Mouse (Mus musculus) MEL (cell line): ENCODE data around the gene Npr1. TPM values are rescaled to one million over a fixed set of nuclear protein-coding genes. Genes with fewer than 3 reads are reported as not detected.

Experiments
- DNase-seq: peaks from one replicate; pipeline ENCODE4 v3.0.0; 2011; ENCODE audit warnings: low read depth, low spot score
- H3K27ac ChIP-seq: 2 replicates; pipeline ENCODE4 v1.5.1; 2012; ENCODE audit warnings: low read depth, mild to moderate bottlenecking, control low read depth, low read length, moderate library complexity; ENCODE audit not compliant: control insufficient read depth
- H3K27me3 ChIP-seq, 2 experiments: fragments of 150-350 bp in 1 of 2; sonication (generic) in 1 of 2; 2 replicates each; pipeline ENCODE4 v1.6.1; 2012; ENCODE audit warnings: low read length in 2 of 2, mild to moderate bottlenecking in 2 of 2, improper control_type of control experiment in 1 of 2, moderate library complexity in 1 of 2; ENCODE audit not compliant: insufficient read depth in 2 of 2, control insufficient read depth in 1 of 2
- H3K36me3 ChIP-seq, 2 experiments: 2 replicates each; pipeline ENCODE4 v1.6.1; 2012 to 2014; ENCODE audit warnings: low read length in 2 of 2, improper control_type of control experiment in 1 of 2, inconsistent platforms in 1 of 2, mild to moderate bottlenecking in 1 of 2; ENCODE audit not compliant: insufficient read depth in 2 of 2, control insufficient read depth in 1 of 2
- H3K4me1 ChIP-seq, 2 experiments: fragments of 150-350 bp in 1 of 2; sonication (generic) in 1 of 2; 2 replicates each; pipeline ENCODE4 v1.6.1; 2012; ENCODE audit warnings: low read length in 2 of 2, improper control_type of control experiment in 1 of 2, mild to moderate bottlenecking in 1 of 2; ENCODE audit not compliant: insufficient read depth in 2 of 2, control insufficient read depth in 1 of 2
- H3K4me3 ChIP-seq, 2 experiments: fragments of 150-350 bp in 1 of 2; sonication (generic) in 1 of 2; 2 replicates each; pipeline ENCODE4 v1.5.1; 2012; ENCODE audit warnings: low read depth in 2 of 2, low read length in 2 of 2, mild to moderate bottlenecking in 2 of 2, moderate library complexity in 2 of 2, control low read depth in 1 of 2, improper control_type of control experiment in 1 of 2; ENCODE audit not compliant: control insufficient read depth in 1 of 2, insufficient read depth in 1 of 2
- H3K79me2 ChIP-seq: 2 replicates; pipeline ENCODE4 v1.6.1; 2012; ENCODE audit warnings: mild to moderate bottlenecking, low read length, moderate library complexity; ENCODE audit not compliant: control insufficient read depth, poor library complexity, insufficient read depth
- H3K9ac ChIP-seq: 2 replicates; pipeline ENCODE4 v1.6.1; 2012; ENCODE audit warnings: low read depth, mild to moderate bottlenecking, control low read depth, low read length, moderate library complexity; ENCODE audit not compliant: control insufficient read depth, poor library complexity, severe bottlenecking
- H3K9me3 ChIP-seq: fragments of 150-350 bp; sonication (generic); replicated peaks from 2 replicates; pipeline ENCODE4 v1.6.1; 2012; ENCODE audit warnings: mild to moderate bottlenecking, low read length, improper control_type of control experiment, moderate library complexity; ENCODE audit not compliant: insufficient read depth
- BHLHE40 ChIP-seq: IDR thresholded peaks from 2 replicates; pipeline ENCODE4 v1.6.1; 2012; ENCODE audit warnings: low read depth, mild to moderate bottlenecking, inconsistent platforms, low read length, improper control_type of control experiment, borderline replicate concordance
- CHD1 ChIP-seq: IDR thresholded peaks from 2 replicates; pipeline ENCODE4 v1.6.1; 2012; ENCODE audit warnings: low read depth, mild to moderate bottlenecking, inconsistent platforms, low read length, improper control_type of control experiment
- CHD2 ChIP-seq: IDR thresholded peaks from 2 replicates; pipeline ENCODE4 v1.6.1; 2011; ENCODE audit warnings: low read length, improper control_type of control experiment
- CTCF ChIP-seq, 3 experiments: IDR thresholded peaks in 2 of 3; conservative IDR thresholded peaks in 1 of 3; 2 replicates each; pipeline ENCODE4 v1.5.1; 2011 to 2012; ENCODE audit warnings: low read length in 3 of 3, low read depth in 2 of 3, mild to moderate bottlenecking in 2 of 3, improper control_type of control experiment in 1 of 3, inconsistent platforms in 1 of 3, mixed read lengths in 1 of 3, moderate library complexity in 1 of 3; ENCODE audit not compliant: control insufficient read depth in 1 of 3, insufficient read depth in 1 of 3, poor library complexity in 1 of 3, severe bottlenecking in 1 of 3
- ELF1 ChIP-seq: IDR thresholded peaks from 2 replicates; pipeline ENCODE4 v1.6.1; 2014; ENCODE audit warnings: low read depth, mild to moderate bottlenecking, inconsistent platforms, low read length, improper control_type of control experiment, moderate library complexity
- EP300 ChIP-seq, 2 experiments: IDR thresholded peaks; 2 replicates each; pipeline ENCODE4 v1.6.1; 2011; ENCODE audit warnings: improper control_type of control experiment in 2 of 2, low read length in 2 of 2, low read depth in 1 of 2, mild to moderate bottlenecking in 1 of 2
- ETS1 ChIP-seq: IDR thresholded peaks from 2 replicates; pipeline ENCODE4 v1.6.1; 2012; ENCODE audit warnings: low read depth, mild to moderate bottlenecking, inconsistent platforms, low read length, improper control_type of control experiment, moderate library complexity
- GABPA ChIP-seq: IDR thresholded peaks from 2 replicates; pipeline ENCODE4 v1.6.1; 2012; ENCODE audit warnings: low read depth, mild to moderate bottlenecking, inconsistent platforms, low read length, improper control_type of control experiment, moderate library complexity
- GATA1 ChIP-seq: IDR thresholded peaks from 2 replicates; pipeline ENCODE4 v1.6.1; 2011; ENCODE audit warnings: low read depth, low read length, improper control_type of control experiment
- HCFC1 ChIP-seq: IDR thresholded peaks from 2 replicates; pipeline ENCODE4 v1.6.1; 2012; ENCODE audit warnings: low read depth, mild to moderate bottlenecking, inconsistent platforms, low read length, improper control_type of control experiment, moderate library complexity
- JUND ChIP-seq: IDR thresholded peaks from 2 replicates; pipeline ENCODE4 v1.6.1; 2011; ENCODE audit warnings: low read depth, mild to moderate bottlenecking, improper control_type of control experiment, low read length
- KAT2A ChIP-seq: conservative IDR thresholded peaks from 2 replicates; pipeline ENCODE4 v1.6.1; 2012; ENCODE audit warnings: low read depth, low read length, improper control_type of control experiment, inconsistent platforms
- MAFK ChIP-seq: IDR thresholded peaks from 2 replicates; pipeline ENCODE4 v1.6.1; 2011; ENCODE audit warnings: low read depth, mild to moderate bottlenecking, low read length, improper control_type of control experiment, borderline replicate concordance
- MAX ChIP-seq: IDR thresholded peaks from 2 replicates; pipeline ENCODE4 v1.6.1; 2011; ENCODE audit warnings: low read length, improper control_type of control experiment
- MAZ ChIP-seq: IDR thresholded peaks from 2 replicates; pipeline ENCODE4 v1.6.1; 2012; ENCODE audit warnings: low read depth, mild to moderate bottlenecking, inconsistent platforms, low read length, improper control_type of control experiment
- MEF2A ChIP-seq: IDR thresholded peaks from 2 replicates; pipeline ENCODE4 v1.6.1; 2014; ENCODE audit warnings: low read depth, mild to moderate bottlenecking, inconsistent platforms, low read length, improper control_type of control experiment; ENCODE audit not compliant: poor library complexity, insufficient replicate concordance, severe bottlenecking; ENCODE audit errors: extremely low read depth
- MXI1 ChIP-seq: IDR thresholded peaks from 2 replicates; pipeline ENCODE4 v1.6.1; 2011; ENCODE audit warnings: mild to moderate bottlenecking, low read depth, low read length, improper control_type of control experiment
- MYB ChIP-seq: IDR thresholded peaks from 2 replicates; pipeline ENCODE4 v1.6.1; 2011; ENCODE audit warnings: mild to moderate bottlenecking, low read depth, low read length, improper control_type of control experiment
- MYC ChIP-seq: IDR thresholded peaks from 2 replicates; pipeline ENCODE4 v1.6.1; 2011; ENCODE audit warnings: low read depth, mild to moderate bottlenecking, low read length, improper control_type of control experiment, moderate library complexity
- NELFE ChIP-seq: IDR thresholded peaks from 2 replicates; pipeline ENCODE4 v1.6.1; 2011; ENCODE audit warnings: low read depth, low read length, improper control_type of control experiment
- NRF1 ChIP-seq: IDR thresholded peaks from 2 replicates; pipeline ENCODE4 v1.6.1; 2014; ENCODE audit warnings: low read depth, mild to moderate bottlenecking, inconsistent platforms, low read length, improper control_type of control experiment, moderate library complexity; ENCODE audit not compliant: poor library complexity, insufficient read depth, severe bottlenecking
- POLR2A ChIP-seq, 2 experiments: IDR thresholded peaks; 2 replicates each; pipeline ENCODE4 v1.6.1; 2011 to 2012; ENCODE audit warnings: low read length in 2 of 2, mild to moderate bottlenecking in 2 of 2, control low read depth in 1 of 2, improper control_type of control experiment in 1 of 2, low read depth in 1 of 2, moderate library complexity in 1 of 2; ENCODE audit not compliant: control insufficient read depth in 1 of 2, insufficient read depth in 1 of 2, poor library complexity in 1 of 2
- POLR2AphosphoS2 ChIP-seq: IDR thresholded peaks from 2 replicates; pipeline ENCODE4 v1.6.1; 2011; ENCODE audit warnings: low read length, improper control_type of control experiment
- POLR2AphosphoS5 ChIP-seq: IDR thresholded peaks from 2 replicates; pipeline ENCODE4 v1.6.1; 2012; ENCODE audit warnings: low read depth, borderline replicate concordance, mild to moderate bottlenecking, inconsistent platforms, low read length, moderate library complexity, mixed read lengths
- RAD21 ChIP-seq: IDR thresholded peaks from 2 replicates; pipeline ENCODE4 v1.6.1; 2011; ENCODE audit warnings: mild to moderate bottlenecking, low read depth, low read length, improper control_type of control experiment
- RCOR1 ChIP-seq: IDR thresholded peaks from 2 replicates; pipeline ENCODE4 v1.6.1; 2012; ENCODE audit warnings: low read depth, mild to moderate bottlenecking, inconsistent platforms, low read length, improper control_type of control experiment
- SIN3A ChIP-seq: IDR thresholded peaks from 2 replicates; pipeline ENCODE4 v1.6.1; 2012; ENCODE audit warnings: low read length, improper control_type of control experiment, inconsistent platforms
- SMC3 ChIP-seq: IDR thresholded peaks from 2 replicates; pipeline ENCODE4 v1.6.1; 2011; ENCODE audit warnings: low read depth, low read length, improper control_type of control experiment
- TBP ChIP-seq: IDR thresholded peaks from 2 replicates; pipeline ENCODE4 v1.8.0; 2011; ENCODE audit warnings: low read depth, low read length, improper control_type of control experiment
- TCF12 ChIP-seq: IDR thresholded peaks from 2 replicates; pipeline ENCODE4 v1.6.1; 2014; ENCODE audit warnings: low read depth, mild to moderate bottlenecking, inconsistent platforms, low read length, improper control_type of control experiment, moderate library complexity
- UBTF ChIP-seq: IDR thresholded peaks from 2 replicates; pipeline ENCODE4 v1.6.1; 2012; ENCODE audit warnings: low read depth, mild to moderate bottlenecking, inconsistent platforms, low read length, improper control_type of control experiment, moderate library complexity, borderline replicate concordance; ENCODE audit not compliant: insufficient read depth
- USF1 ChIP-seq: IDR thresholded peaks from 2 replicates; pipeline ENCODE4 v1.6.1; 2014; ENCODE audit warnings: low read depth, mild to moderate bottlenecking, inconsistent platforms, low read length, improper control_type of control experiment, moderate library complexity
- USF2 ChIP-seq, 2 experiments: IDR thresholded peaks; 2 replicates each; pipeline ENCODE4 v1.6.1; 2011 to 2012; ENCODE audit warnings: improper control_type of control experiment in 2 of 2, low read length in 2 of 2, borderline replicate concordance in 1 of 2, inconsistent platforms in 1 of 2, low read depth in 1 of 2, mild to moderate bottlenecking in 1 of 2; ENCODE audit not compliant: insufficient read depth in 1 of 2
- ZC3H11A ChIP-seq: IDR thresholded peaks from 2 replicates; pipeline ENCODE4 v1.6.1; 2012; ENCODE audit warnings: low read depth, mild to moderate bottlenecking, inconsistent platforms, low read length, improper control_type of control experiment
- ZKSCAN1 ChIP-seq: IDR thresholded peaks from 2 replicates; pipeline ENCODE4 v1.6.1; 2012; ENCODE audit warnings: low read depth, mild to moderate bottlenecking, inconsistent platforms, low read length, improper control_type of control experiment, moderate library complexity
- ZMIZ1 ChIP-seq: IDR thresholded peaks from 2 replicates; pipeline ENCODE4 v1.6.1; 2012; ENCODE audit warnings: low read depth, mild to moderate bottlenecking, inconsistent platforms, low read length, improper control_type of control experiment, moderate library complexity
- ZNF384 ChIP-seq: IDR thresholded peaks from 2 replicates; pipeline ENCODE4 v1.6.1; 2012; ENCODE audit warnings: low read depth, mild to moderate bottlenecking, inconsistent platforms, low read length, improper control_type of control experiment
- polyA plus RNA-seq, 2 experiments: library from polyadenylated mRNA; stranded (reverse) in 1 of 2; unstranded in 1 of 2; fragments of >175 nt in 1 of 2; fragments of >200 nt in 1 of 2; gene quantifications; 2 replicates each; pipeline versions ENCODE4 v1.2.1 to v1.2.4; 2012; ENCODE audit warnings: low replicate concordance in 2 of 2, low read depth in 1 of 2; ENCODE audit not compliant: insufficient read length in 2 of 2, insufficient read depth in 1 of 2, missing spikeins in 1 of 2
- total RNA-seq: library from RNA; depleted of rRNA; stranded (reverse); fragments of 300-350 nt; gene quantifications from 2 replicates; pipeline ENCODE4 v1.2.3, GENCODE M21; 2012

The Npr1 gene
- total and polyA plus RNA-seq, 3 experiments: 0.11 TPM; not detected in 2

- no peaks in the 10 kb centered on the region; the same call in 1 of the 2 replicates for H3K79me2 ChIP-seq
- peaks cover 0 to 6% of the 10 kb centered on the region in 2 experiments; a peak in 2 of 4 replicates for H3K36me3 ChIP-seq
- H3K27me3 ChIP-seq: no peaks in the 10 kb centered on the region
- peaks cover 0 to 17% of the 10 kb centered on the region in 2 experiments; a peak in 3 of 4 replicates for H3K4me1 ChIP-seq
- H3K27ac ChIP-seq: no peak overlapping the region; the same call in 1 of the 2 replicates
- DNase-seq: peak; percentile 86
- H3K9me3 ChIP-seq: no peaks in the 10 kb centered on the region
- H3K9ac ChIP-seq: peak overlapping the region; percentile 70
- peak overlapping the region; percentile 64 to 84 for H3K4me3 ChIP-seq
- TF ChIP-seq NELFE (peak; percentile 71), POLR2AphosphoS5 (no peak), JUND (no peak), USF2 (IDR thresholded peaks at IDR 0.05; ENCODE audit: borderline replicate concordance in 1 of 2, insufficient read depth in 1 of 2, low read depth in 1 of 2, low read length in 2 of 2) (no peak), ZNF384 (no peak), RCOR1 (no peak), KAT2A (no peak; the same call in 1 of the 2 replicates), CHD1 (no peak), MAZ (0 out of 2 replicates have a peak, but pooled peaks have one; percentile 32), UBTF (no peak), ZMIZ1 (peak; percentile 84), SMC3 (no peak), MAFK (no peak), USF1 (0 out of 2 replicates have a peak, but pooled peaks have one; percentile 24), ZC3H11A (no peak), CHD2 (no peak), MEF2A (no peak), GABPA (no peak), TBP (peak; percentile 76), ELF1 (no peak), MYC (peak; percentile 86), BHLHE40 (no peak), HCFC1 (no peak; the same call in 1 of the 2 replicates), NRF1 (no peak), POLR2A (IDR thresholded peaks at IDR 0.05; ENCODE audit: control insufficient read depth in 1 of 2, insufficient read depth in 1 of 2, low read depth in 1 of 2, low read length in 2 of 2, poor library complexity in 1 of 2) (peak; percentile 54 to 83; a peak in 3 of 4 replicates), POLR2AphosphoS2 (peak; percentile 90), ZKSCAN1 (no peak), SIN3A (peak; percentile 95), ETS1 (no peak), MAX (peak; percentile 64), EP300 (IDR thresholded peaks at IDR 0.05; ENCODE audit: low read depth in 1 of 2, low read length in 2 of 2) (no peak), TCF12 (peak; percentile 64), MYB (no peak; the same call in 1 of the 2 replicates), GATA1 (0 out of 2 replicates have a peak, but pooled peaks have one; percentile 4), CTCF (IDR thresholded peaks at IDR 0.05 in 2 of 3, conservative IDR thresholded peaks at IDR 0.05 in 1 of 3; ENCODE audit: control insufficient read depth in 1 of 3, insufficient read depth in 1 of 3, low read depth in 2 of 3, low read length in 3 of 3, poor library complexity in 1 of 3, severe bottlenecking in 1 of 3) (0 out of 6 replicates have a peak, but pooled peaks of 1 of the 3 experiments have one; percentile 0), RAD21 (no peak), MXI1 (peak; percentile 99)
Measured at GRCm38 (mm10) chr3:90514691-90515090, 49.0 kb upstream of the Npr1 start.
